Mouse (Mus musculus) stomach, postnatal 0 days (tissue): ENCODE data around the gene Adgrf1. TPM values are rescaled to one million over a fixed set of nuclear protein-coding genes. Genes with fewer than 3 reads are reported as not detected.

Source experiments
- ATAC-seq: fragments of 200-750 bp; cut with Nextera tagmentation; 2 replicates; pipeline ENCODE4 v1.8.0; 2017; ENCODE audit not compliant: low FRiP score, low TSS enrichment
- DNase-seq: peaks from one replicate; pipeline ENCODE4 v3.0.0-alpha.2; 2016; ENCODE audit warnings: low spot score
- H3K27ac ChIP-seq: fragments of 300-500 bp; sonication (generic); replicated peaks from 2 replicates; pipeline ENCODE4 v1.5.1; 2014; ENCODE audit warnings: mild to moderate bottlenecking, control low read depth
- H3K27me3 ChIP-seq: fragments of 300-500 bp; sonication (generic); 2 replicates; pipeline ENCODE4 v1.6.1; 2014; ENCODE audit warnings: low read length; ENCODE audit not compliant: control insufficient read depth, insufficient read depth
- H3K36me3 ChIP-seq: fragments of 300-500 bp; sonication (generic); 2 replicates; pipeline ENCODE4 v1.6.1; 2014; ENCODE audit warnings: low read length, mixed read lengths; ENCODE audit not compliant: control insufficient read depth, insufficient read depth
- H3K4me1 ChIP-seq: fragments of 300-500 bp; sonication (generic); replicated peaks from 2 replicates; pipeline ENCODE4 v1.6.1; 2014; ENCODE audit warnings: antibody characterized with exemption; ENCODE audit not compliant: control insufficient read depth, insufficient read depth
- H3K4me2 ChIP-seq: fragments of 300-500 bp; sonication (generic); replicated peaks from 2 replicates; pipeline ENCODE4 v1.6.1; 2014; ENCODE audit warnings: low read depth, mild to moderate bottlenecking, control low read depth, moderate library complexity
- H3K4me3 ChIP-seq: fragments of 300-500 bp; sonication (generic); 2 replicates; pipeline ENCODE4 v1.5.1; 2014; ENCODE audit warnings: low read depth, low read length, control low read depth
- H3K9ac ChIP-seq: fragments of 300-500 bp; sonication (generic); 2 replicates; pipeline ENCODE4 v1.6.1; 2014; ENCODE audit warnings: mild to moderate bottlenecking, low read length, control low read depth, mixed read lengths
- H3K9me3 ChIP-seq: fragments of 300-500 bp; sonication (generic); 2 replicates; pipeline ENCODE4 v1.6.1; 2016; ENCODE audit warnings: low read length; ENCODE audit not compliant: control insufficient read depth
- CTCF ChIP-seq: IDR thresholded peaks from 2 replicates; pipeline ENCODE4 v1.5.1; 2016; ENCODE audit warnings: antibody characterized with exemption, low read depth, mild to moderate bottlenecking, moderate library complexity
- EP300 ChIP-seq: optimal IDR thresholded peaks from 2 replicates; pipeline ENCODE3; 2016; ENCODE audit warnings: antibody characterized with exemption
- WGBS: fragments of 180-500 bp; shearing (Covaris S2); extraction: QIAGEN DNeasy Blood & Tissue Kit; methylation state at CpG from one replicate; pipeline ENCODE4 v1.1.7; 2014; 5-methylcytosine and 5-hydroxymethylcytosine counted together
- polyA plus RNA-seq: library from polyadenylated mRNA; unstranded; fragments of >200 nt; fragmentation: Nextera tagmentation; extraction: Ambion mirVana; gene quantifications from 2 replicates; pipeline ENCODE4 v1.2.1, GENCODE M21; 2015

Adgrf1 gene
- polyA plus RNA-seq, 1 experiment from 2014 or later = 0.17 TPM

GRCm38 (mm10) chr17:43326726-43327700 is 56.9 kb downstream of the Adgrf1 start:
- H3K9ac ChIP-seq = no peak overlapping the region
- no peaks in the 10 kb centered on the region for H3K27me3 ChIP-seq
- H3K4me2 ChIP-seq = peak overlapping the region; percentile 55
- H3K4me3 ChIP-seq = peak overlapping the region; percentile 17
- no peaks in the 10 kb centered on the region for H3K4me1 ChIP-seq
- 17% methylated on average over 29 of the region's 29 CpGs for WGBS
- ATAC-seq = peak; percentile 87
- peak; percentile 69 for DNase-seq
- H3K27ac ChIP-seq = peak overlapping the region; percentile 18; the same call in 1 of the 2 replicates
- TF ChIP-seq CTCF = peak; percentile 79
- TF ChIP-seq EP300 = no peak
- H3K9me3 ChIP-seq = no peaks in the 10 kb centered on the region
- H3K36me3 ChIP-seq = no peaks in the 10 kb centered on the region

DNA sequence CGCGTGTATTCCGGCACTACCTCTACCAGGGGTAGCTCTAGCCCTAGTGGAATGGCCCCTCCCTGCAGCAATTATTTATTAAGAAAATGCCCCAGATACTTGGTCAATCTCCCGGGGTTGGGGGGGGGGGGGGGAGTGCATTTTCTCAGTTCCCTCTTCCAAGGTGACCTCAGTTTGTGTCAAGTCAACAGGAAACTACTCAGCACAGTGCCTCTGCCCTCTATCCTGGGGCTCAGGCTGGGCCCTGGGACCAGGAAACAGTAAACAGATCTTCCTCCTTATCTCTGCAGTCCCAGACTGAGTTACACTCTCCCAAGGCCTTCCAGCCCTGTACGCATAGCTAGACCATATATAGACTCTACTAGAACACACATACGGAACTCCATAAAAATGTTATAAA is 57.7 kb downstream of the Adgrf1 start:
- no peak overlapping the region for H3K27ac ChIP-seq
- no peaks in the 10 kb centered on the region for H3K27me3 ChIP-seq
- DNase-seq = no peak
- no peaks in the 10 kb centered on the region for H3K36me3 ChIP-seq
- no peak overlapping the region for H3K4me3 ChIP-seq
- H3K9me3 ChIP-seq = no peaks in the 10 kb centered on the region
- H3K4me2 ChIP-seq = no peak overlapping the region
- no peak overlapping the region for H3K9ac ChIP-seq
- no peak for TF ChIP-seq EP300
- no peak for TF ChIP-seq CTCF
- 71% methylated on average over 3 of the region's 6 CpGs for WGBS
- no peaks in the 10 kb centered on the region for H3K4me1 ChIP-seq
- ATAC-seq = 0 out of 2 replicates have a peak, but pooled peaks have one; percentile 46

DNA sequence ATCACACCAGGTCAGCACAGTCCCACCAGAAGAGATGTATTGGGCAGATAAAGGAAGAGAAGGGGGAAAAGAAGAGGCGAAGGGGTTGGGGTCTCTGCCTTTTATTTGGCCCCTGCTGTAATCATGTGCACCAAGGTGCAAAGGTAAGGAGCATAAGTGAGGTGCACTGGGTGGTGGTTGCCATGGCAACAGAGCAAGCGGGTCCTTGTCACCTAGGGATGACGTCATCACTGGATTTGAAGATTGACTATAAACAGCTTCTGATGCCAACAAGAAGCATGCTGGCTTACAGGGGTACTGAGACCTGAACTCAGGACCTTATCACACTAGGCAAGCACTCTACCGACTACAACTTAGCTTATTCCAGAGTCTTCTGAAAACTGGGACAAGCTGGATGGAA is 59.1 kb downstream of the Adgrf1 start:
- Histone ChIP-seq H3K27me3 (no peaks in the 10 kb centered on the region), H3K4me1 (no peaks in the 10 kb centered on the region), H3K36me3 (no peaks in the 10 kb centered on the region), H3K4me3 (no peak overlapping the region), H3K9me3 (no peaks in the 10 kb centered on the region), H3K27ac (no peak overlapping the region), H3K4me2 (no peak overlapping the region), H3K9ac (no peak overlapping the region)
- TF ChIP-seq CTCF (no peak), EP300 (no peak)
- WGBS = 88% methylated on average over 4 of the region's 4 CpGs
- no peak for ATAC-seq
- no peak for DNase-seq

GRCm38 (mm10) chr17:43329761-43330183 is 59.6 kb downstream of the Adgrf1 start:
- no peaks in the 10 kb centered on the region for H3K9me3 ChIP-seq
- DNase-seq = peak; percentile 19
- 71% methylated on average over 7 of the region's 7 CpGs for WGBS

GRCm38 (mm10) chr17:43332686-43333085 is 62.6 kb downstream of the Adgrf1 start:
- ATAC-seq = no peak
- Histone ChIP-seq H3K4me2 (no peak overlapping the region), H3K9ac (no peak overlapping the region), H3K4me1 (no peaks in the 10 kb centered on the region), H3K27me3 (no peaks in the 10 kb centered on the region), H3K9me3 (no peaks in the 10 kb centered on the region), H3K27ac (no peak overlapping the region), H3K4me3 (no peak overlapping the region), H3K36me3 (no peaks in the 10 kb centered on the region)
- DNase-seq = no peak
- WGBS = 32% methylated on average over 5 of the region's 5 CpGs
- TF ChIP-seq EP300 (no peak), CTCF (no peak)

More at GRCm38 (mm10) chr17:43329761-43330183, 59.6 kb downstream of the Adgrf1 start:
- H3K27ac ChIP-seq = no peak overlapping the region
- no peak overlapping the region for H3K9ac ChIP-seq
- no peaks in the 10 kb centered on the region for H3K27me3 ChIP-seq
- no peak for ATAC-seq
- H3K4me3 ChIP-seq = no peak overlapping the region
- no peak for TF ChIP-seq CTCF
- no peak for TF ChIP-seq EP300
- H3K4me2 ChIP-seq = no peak overlapping the region
- no peaks in the 10 kb centered on the region for H3K36me3 ChIP-seq
- no peaks in the 10 kb centered on the region for H3K4me1 ChIP-seq

- no peaks in the 10 kb centered on the region for H3K9me3 ChIP-seq
- no peaks in the 10 kb centered on the region for H3K27me3 ChIP-seq
- no peak overlapping the region for H3K4me2 ChIP-seq
- no peak overlapping the region for H3K9ac ChIP-seq
- no peaks in the 10 kb centered on the region for H3K4me1 ChIP-seq
- no peak overlapping the region for H3K27ac ChIP-seq
- TF ChIP-seq EP300 (no peak), CTCF (no peak)
- H3K36me3 ChIP-seq = no peaks in the 10 kb centered on the region
- DNase-seq (no peak), ATAC-seq (no peak)
- WGBS = 46% methylated on average over 9 of the region's 9 CpGs
- H3K4me3 ChIP-seq = no peak overlapping the region
Measured at GRCm38 (mm10) chr17:43334074-43334473, 63.9 kb downstream of the Adgrf1 start.
